Mouse (Mus musculus): ENCODE results near the gene Hivep2.

- TF ChIP-seq MAFK (IDR thresholded peaks at IDR 0.05; ENCODE audit: insufficient read depth, low read depth, low read length) (no peak), ZNF384 (IDR thresholded peaks at IDR 0.05; ENCODE audit: low read depth, low read length) (no peak)
Measured at GRCm38 (mm10) chr10:14144840-14145239, 179.0 kb downstream of the Hivep2 start.

All from ES-E14 (cell line).